Mouse (Mus musculus) lung, embryonic 16.5 days (tissue): ENCODE data around the gene Mbnl1. TPM values are rescaled to one million over a fixed set of nuclear protein-coding genes. Genes with fewer than 3 reads are reported as not detected.

ENCODE experiments used
- ATAC-seq: fragments of 200-750 bp; cut with Nextera tagmentation; 2 replicates; pipeline ENCODE4 v1.8.0; 2017; ENCODE audit warnings: low read depth, mild to moderate bottlenecking, moderate library complexity
- H3K27ac ChIP-seq: fragments of 300-500 bp; sonication (generic); 2 replicates; pipeline ENCODE4 v1.5.1; 2014; ENCODE audit warnings: mild to moderate bottlenecking, control low read depth, low read length
- H3K27me3 ChIP-seq: fragments of 300-500 bp; sonication (generic); 2 replicates; pipeline ENCODE4 v1.6.1; 2014; ENCODE audit warnings: low read depth, low read length, mixed read lengths; ENCODE audit not compliant: control insufficient read depth, insufficient read depth
- H3K36me3 ChIP-seq: fragments of 300-500 bp; sonication (generic); 2 replicates; pipeline ENCODE4 v1.6.1; 2014; ENCODE audit warnings: low read length; ENCODE audit not compliant: control insufficient read depth, insufficient read depth
- H3K4me1 ChIP-seq: fragments of 300-500 bp; sonication (generic); replicated peaks from 2 replicates; pipeline ENCODE4 v1.6.1; 2014; ENCODE audit warnings: low read length, mixed read lengths; ENCODE audit not compliant: control insufficient read depth, insufficient read depth
- H3K4me2 ChIP-seq: fragments of 300-500 bp; sonication (generic); 2 replicates; pipeline ENCODE4 v1.6.1; 2014; ENCODE audit warnings: low read depth, low read length, control low read depth
- H3K4me3 ChIP-seq: fragments of 300-500 bp; sonication (generic); 2 replicates; pipeline ENCODE4 v1.5.1; 2014; ENCODE audit warnings: mild to moderate bottlenecking, low read length, control low read depth
- H3K9ac ChIP-seq: fragments of 300-500 bp; sonication (generic); 2 replicates; pipeline ENCODE4 v1.6.1; 2014; ENCODE audit warnings: low read length, control low read depth
- H3K9me3 ChIP-seq: fragments of 300-500 bp; sonication (generic); 2 replicates; pipeline ENCODE4 v1.6.1; 2016; ENCODE audit warnings: low read length; ENCODE audit not compliant: control insufficient read depth
- WGBS: fragments of 180-500 bp; shearing (Covaris S2); extraction: QIAGEN DNeasy Blood & Tissue Kit; methylation state at CpG from one replicate; pipeline ENCODE4 v1.1.7; 2014; 5-methylcytosine and 5-hydroxymethylcytosine counted together
- polyA plus RNA-seq: library from polyadenylated mRNA; unstranded; fragments of >200 nt; fragmentation: Nextera tagmentation; extraction: Ambion mirVana; gene quantifications from 2 replicates; pipeline ENCODE4 v1.2.1, GENCODE M21; 2015

The Mbnl1 gene
- polyA plus RNA-seq, 1 experiment from 2014 or later = 180 TPM

- WGBS = 78% methylated on average over 1 of the region's 1 CpGs
- Histone ChIP-seq H3K36me3 (no peaks in the 10 kb centered on the region), H3K4me3 (no peak overlapping the region), H3K4me1 (no peaks in the 10 kb centered on the region), H3K9me3 (no peaks in the 10 kb centered on the region), H3K9ac (no peak overlapping the region), H3K4me2 (no peak overlapping the region), H3K27ac (no peak overlapping the region), H3K27me3 (no peaks in the 10 kb centered on the region)
- ATAC-seq = no peak
These were observed 172.9 kb downstream of the Mbnl1 start for GRCm38 (mm10) chr3:60645531-60645930.

- Histone ChIP-seq H3K9ac (no peak overlapping the region), H3K4me2 (no peak overlapping the region), H3K4me1 (no peaks in the 10 kb centered on the region), H3K27me3 (no peaks in the 10 kb centered on the region), H3K36me3 (no peaks in the 10 kb centered on the region), H3K4me3 (no peak overlapping the region), H3K9me3 (no peaks in the 10 kb centered on the region), H3K27ac (no peak overlapping the region)
- no peak for ATAC-seq
- 66% methylated on average over 1 of the region's 1 CpGs for WGBS
These were observed 175.7 kb downstream of the Mbnl1 start for GRCm38 (mm10) chr3:60648293-60648692.

- ATAC-seq = no peak
- 89% methylated on average over 2 of the region's 2 CpGs for WGBS
These were observed 188.1 kb downstream of the Mbnl1 start for GRCm38 (mm10) chr3:60660762-60661161.

More at GRCm38 (mm10) chr3:60660762-60661161, 188.1 kb downstream of the Mbnl1 start:
- Histone ChIP-seq H3K36me3 (no peaks in the 10 kb centered on the region), H3K27me3 (no peaks in the 10 kb centered on the region), H3K4me1 (no peaks in the 10 kb centered on the region), H3K4me2 (no peak overlapping the region), H3K27ac (no peak overlapping the region), H3K9ac (no peak overlapping the region), H3K4me3 (no peak overlapping the region), H3K9me3 (no peaks in the 10 kb centered on the region)
